Comparison of ENCODE assay signal across 13 mouse cellular contexts in genomic region chr11:12559663-12560062, GRCm38 (mm10).
DNase-seq lines count a peak whose midpoint lies in the region; ATAC-seq and TF ChIP-seq lines count a peak whose summit lies in the region.
"Had no signal": no experiment of that assay in that cellular context is flagged by ENCODE, and none has a peak within 500 bp of the region (broad histone marks: within the 10 kb centered on the region; RNA-seq: fewer than 3 reads in every experiment).

No protein-coding gene starts in this region.

- H3K4me2 ChIP-seq in neural tube, embryonic 11.5 days (ENCODE audit: low read depth), result no peak overlapping the region
- H3K4me2 ChIP-seq in forebrain, postnatal 0 days (ENCODE audit: low read depth), result no peak overlapping the region
- H3K4me2 ChIP-seq in midbrain, embryonic 13.5 days (replicated peaks), result no peak overlapping the region
- H3K4me2 ChIP-seq: embryonic facial prominence, embryonic 13.5 days had no signal

- H3K27ac ChIP-seq in neural tube, embryonic 11.5 days (ENCODE audit: low read depth, low read length), result no peak overlapping the region
- no peak overlapping the region for H3K27ac ChIP-seq in forebrain, postnatal 0 days (ENCODE audit: low read depth, low read length)
- H3K27ac ChIP-seq in midbrain, embryonic 13.5 days, result no peak overlapping the region
- H3K27ac ChIP-seq in gastrocnemius, adult 2 months, result no peak overlapping the region
- H3K27ac ChIP-seq: embryonic facial prominence, embryonic 13.5 days; kidney, postnatal 0 days had no signal

- no peaks in the 10 kb centered on the region for H3K36me3 ChIP-seq in neural tube, embryonic 11.5 days (ENCODE audit: control insufficient read depth, insufficient read depth, low read length)
- no peaks in the 10 kb centered on the region for H3K36me3 ChIP-seq in forebrain, postnatal 0 days (ENCODE audit: insufficient read depth)
- no peaks in the 10 kb centered on the region for H3K36me3 ChIP-seq in midbrain, embryonic 13.5 days
- H3K36me3 ChIP-seq: embryonic facial prominence, embryonic 13.5 days had no signal

- 85% methylated on average over 5 of the region's 5 CpGs for WGBS in neural tube, embryonic 11.5 days
- WGBS in forebrain, postnatal 0 days, result 78% methylated on average over 5 of the region's 5 CpGs
- WGBS in midbrain, embryonic 13.5 days, result 80% methylated on average over 5 of the region's 5 CpGs

- no peak overlapping the region for H3K4me3 ChIP-seq in neural tube, embryonic 11.5 days (ENCODE audit: low read depth, low read length)
- H3K4me3 ChIP-seq in forebrain, postnatal 0 days (ENCODE audit: low read depth, low read length), result no peak overlapping the region
- no peak overlapping the region for H3K4me3 ChIP-seq in midbrain, embryonic 13.5 days (replicated peaks)
- H3K4me3 ChIP-seq in gastrocnemius, adult 2 months, result no peak overlapping the region
- H3K4me3 ChIP-seq: embryonic facial prominence, embryonic 13.5 days had no signal

- no peaks in the 10 kb centered on the region for H3K27me3 ChIP-seq in neural tube, embryonic 11.5 days (ENCODE audit: control insufficient read depth, insufficient read depth, low read length)
- H3K27me3 ChIP-seq in forebrain, postnatal 0 days (ENCODE audit: insufficient read depth, low read length), result no peaks in the 10 kb centered on the region
- no peaks in the 10 kb centered on the region for H3K27me3 ChIP-seq in midbrain, embryonic 13.5 days
- H3K27me3 ChIP-seq: embryonic facial prominence, embryonic 13.5 days had no signal

- TF ChIP-seq CTCF in forebrain, postnatal 0 days (IDR thresholded peaks at IDR 0.05; ENCODE audit: low read depth), result no peak
- TF ChIP-seq CTCF in gastrocnemius, adult 2 months (IDR thresholded peaks at IDR 0.05), result no peak

- no peak overlapping the region for H3K9ac ChIP-seq in neural tube, embryonic 11.5 days (ENCODE audit: low read length)
- H3K9ac ChIP-seq in forebrain, postnatal 0 days, result no peak overlapping the region
- H3K9ac ChIP-seq in midbrain, embryonic 13.5 days (replicated peaks), result no peak overlapping the region
- H3K9ac ChIP-seq: embryonic facial prominence, embryonic 13.5 days; liver, postnatal 0 days had no signal

- peak; percentile 18; the same call in 1 of the 2 replicates for ATAC-seq in neural tube, embryonic 11.5 days (ENCODE audit: insufficient read depth, low FRiP score, low TSS enrichment)
- peak; percentile 23; the same call in 1 of the 2 replicates for ATAC-seq in forebrain, postnatal 0 days
- peak; percentile 62 for ATAC-seq in midbrain, embryonic 13.5 days
- ATAC-seq: intestine, postnatal 0 days; liver, postnatal 0 days had no signal

- intact Hi-C loops in gastrocnemius, adult 2 months (cut with DNase I), result no loop called here

- H3K9me3 ChIP-seq in neural tube, embryonic 11.5 days (ENCODE audit: control insufficient read depth, low read length), result no peaks in the 10 kb centered on the region
- H3K9me3 ChIP-seq in forebrain, postnatal 0 days (ENCODE audit: low read length), result no peaks in the 10 kb centered on the region
- no peaks in the 10 kb centered on the region for H3K9me3 ChIP-seq in midbrain, embryonic 13.5 days
- H3K9me3 ChIP-seq: embryonic facial prominence, embryonic 13.5 days had no signal

- H3K4me1 ChIP-seq in neural tube, embryonic 11.5 days (ENCODE audit: control insufficient read depth, insufficient read depth, low read length), result no peaks in the 10 kb centered on the region
- H3K4me1 ChIP-seq in forebrain, postnatal 0 days (ENCODE audit: insufficient read depth), result no peaks in the 10 kb centered on the region
- no peaks in the 10 kb centered on the region for H3K4me1 ChIP-seq in midbrain, embryonic 13.5 days (replicated peaks)

- no peak for DNase-seq in neural tube, embryonic 11.5 days (ENCODE audit: low spot score)
- no peak for DNase-seq in neural tube, embryonic 10.5 days (ENCODE audit: extremely low spot score, low spot score)
- no peak for DNase-seq in forebrain, postnatal 0 days
- DNase-seq in gastrocnemius, adult 2 months, result no peak
- DNase-seq in testis, postnatal 10 days (ENCODE audit: low spot score), result no peak
- DNase-seq in urinary bladder, postnatal 4 days (ENCODE audit: low spot score in 2 of 2), result no peak
- DNase-seq: left cerebral cortex, postnatal 4 days; liver, postnatal 0 days; thymus, postnatal 25 days had no signal
